Mouse (Mus musculus) right cerebral cortex, adult 18-20 months (tissue): ENCODE results near the gene Zfp710.
A peak's percentile ranks its signal among the peaks of the same experiment; 100 is the strongest.

ENCODE experiments used
- DNase-seq: peaks from one replicate; pipeline ENCODE4 v3.0.0; 2022; ENCODE audit warnings: mixed read lengths

Zfp710 gene

DNA sequence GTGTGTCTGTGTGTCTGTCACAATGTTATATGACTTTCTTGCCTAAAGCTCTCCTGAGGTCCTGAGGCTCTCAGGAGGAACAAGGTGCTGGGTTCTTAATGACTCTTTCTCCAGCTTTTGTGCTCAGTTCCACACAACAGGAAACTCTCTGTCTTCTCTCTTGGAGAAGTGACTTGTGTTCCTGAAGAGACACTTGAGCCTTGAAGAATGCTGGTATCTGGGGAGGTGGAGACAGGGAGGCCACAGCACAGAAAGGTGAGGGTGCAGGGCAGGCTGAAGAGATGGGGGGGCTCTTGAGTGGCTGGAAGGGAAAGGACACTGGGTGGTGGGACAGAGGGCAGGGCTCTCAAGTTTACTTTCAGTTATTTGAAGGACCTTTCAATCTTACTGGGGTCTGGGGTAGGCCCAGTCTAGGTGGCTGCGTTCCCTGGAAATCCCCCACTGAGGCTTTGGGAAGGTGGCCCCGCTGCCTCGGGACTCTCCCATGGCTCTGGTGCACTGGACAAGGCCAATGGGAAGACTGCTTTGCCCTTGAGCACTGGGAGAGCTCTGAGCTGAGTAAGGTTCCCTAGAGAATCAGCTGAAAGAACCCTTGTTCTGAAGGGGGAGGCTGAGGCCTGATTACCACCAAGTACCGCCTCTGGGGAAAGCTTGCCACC lies 33.9 kb downstream of the Zfp710 start:
- DNase-seq: no peak

DNA sequence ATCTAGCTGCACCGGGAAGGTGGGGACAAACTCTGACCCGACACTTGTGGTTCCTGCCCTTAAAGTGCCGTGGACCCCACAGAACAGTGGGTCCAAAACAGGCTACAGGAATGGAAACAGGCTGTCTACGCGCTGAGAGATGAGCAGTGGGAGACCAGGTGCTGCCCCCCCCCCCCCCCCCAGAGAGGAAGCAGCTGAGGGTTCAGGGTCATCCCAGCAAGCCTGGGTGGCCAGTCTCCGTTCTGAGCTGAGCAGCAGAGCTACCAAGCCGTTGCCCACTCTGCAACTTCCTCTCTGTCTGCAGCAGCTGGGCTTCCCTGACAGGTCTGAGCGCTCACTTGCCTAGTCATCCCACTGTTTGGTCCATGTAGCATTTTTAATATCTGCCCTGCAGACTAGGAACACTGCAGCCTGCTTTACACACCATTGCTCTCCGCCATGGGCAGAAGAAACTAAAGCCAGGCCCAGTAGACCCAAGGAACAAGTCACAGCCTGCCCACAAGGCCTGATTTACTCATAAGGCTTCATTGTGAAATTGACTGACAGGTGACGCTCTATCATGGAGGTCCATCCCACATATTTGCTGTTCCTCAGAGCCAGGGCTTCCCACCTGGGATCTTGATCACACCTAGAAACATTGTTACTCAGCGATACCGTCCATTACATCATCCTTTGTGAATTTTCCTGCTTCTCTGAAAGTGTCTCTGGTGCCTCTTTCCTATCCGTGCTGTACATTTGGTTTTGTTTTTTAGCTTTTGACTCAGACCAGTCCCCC lies 34.6 kb downstream of the Zfp710 start:
- DNase-seq: no peak

DNA sequence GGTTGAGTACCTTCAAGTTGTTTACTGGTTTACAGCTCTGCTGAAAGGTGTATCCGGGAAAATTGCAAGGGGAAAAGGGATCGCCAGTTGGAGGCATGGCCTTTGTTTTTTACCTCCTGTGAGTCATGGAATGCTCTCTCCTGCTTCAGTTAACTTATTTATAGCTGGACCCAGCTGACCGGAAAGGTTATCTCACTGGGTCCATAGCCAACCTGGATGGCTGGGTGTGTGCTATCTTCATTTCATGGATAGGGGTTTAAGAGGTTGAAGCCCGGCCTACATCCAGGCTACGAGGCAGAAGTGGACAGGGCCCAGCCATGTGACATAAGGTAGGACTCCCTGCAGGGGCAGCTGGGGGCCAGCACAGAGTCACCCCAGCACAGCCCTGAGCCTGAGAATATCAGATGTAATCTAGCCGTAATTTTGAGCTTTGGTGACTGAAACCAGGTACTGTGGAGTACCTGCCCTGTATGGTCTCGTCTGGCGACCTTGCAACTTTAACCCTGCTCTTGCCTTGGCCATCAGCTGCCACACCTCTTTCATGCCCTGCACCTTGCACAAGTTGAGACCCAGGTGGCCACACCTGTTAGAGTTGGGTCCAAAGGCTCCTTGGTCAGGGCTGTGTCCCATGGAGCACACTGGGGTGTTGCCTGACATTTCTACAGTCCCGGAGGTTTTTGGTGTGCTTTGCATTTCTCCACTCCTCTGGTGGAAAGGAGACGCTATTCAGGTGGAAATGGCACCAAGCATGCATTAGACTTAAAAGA lies 35.6 kb downstream of the Zfp710 start:
- DNase-seq: no peak

DNA sequence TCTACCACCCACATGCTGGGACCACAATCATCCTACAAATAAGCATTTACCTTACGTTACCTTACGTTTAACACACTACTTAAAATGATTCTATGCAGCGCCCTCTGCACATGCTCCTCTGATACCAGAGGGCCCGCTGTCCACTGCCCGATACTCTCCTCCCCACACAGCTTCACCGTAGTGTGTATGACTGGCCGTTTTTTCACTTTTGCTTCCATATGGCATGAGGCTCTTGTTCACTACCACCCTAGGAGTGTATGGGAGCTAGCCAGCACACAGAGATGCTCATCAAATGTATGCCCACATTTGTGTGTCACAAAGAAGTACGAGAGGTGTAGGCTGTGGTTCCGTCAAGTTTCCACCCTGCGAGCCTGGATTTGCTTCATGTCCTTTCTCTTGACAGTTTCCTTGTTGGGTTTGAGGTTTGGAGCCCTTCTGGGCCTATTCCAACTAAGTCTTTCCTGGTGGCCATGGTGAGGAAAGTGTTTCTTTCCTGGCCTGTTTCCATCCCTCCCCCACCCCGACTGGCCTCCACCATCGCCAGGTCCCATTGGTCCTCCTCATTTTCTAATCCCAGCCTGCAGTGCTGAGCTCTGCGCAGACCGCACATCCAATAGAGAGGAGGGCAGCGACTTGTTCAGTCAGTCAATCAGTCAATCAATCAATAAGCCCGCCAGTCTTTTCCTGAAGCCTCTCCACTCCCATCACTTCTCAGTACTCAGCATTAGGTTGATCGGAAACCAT lies 37.6 kb downstream of the Zfp710 start:
- no peak for DNase-seq

DNA sequence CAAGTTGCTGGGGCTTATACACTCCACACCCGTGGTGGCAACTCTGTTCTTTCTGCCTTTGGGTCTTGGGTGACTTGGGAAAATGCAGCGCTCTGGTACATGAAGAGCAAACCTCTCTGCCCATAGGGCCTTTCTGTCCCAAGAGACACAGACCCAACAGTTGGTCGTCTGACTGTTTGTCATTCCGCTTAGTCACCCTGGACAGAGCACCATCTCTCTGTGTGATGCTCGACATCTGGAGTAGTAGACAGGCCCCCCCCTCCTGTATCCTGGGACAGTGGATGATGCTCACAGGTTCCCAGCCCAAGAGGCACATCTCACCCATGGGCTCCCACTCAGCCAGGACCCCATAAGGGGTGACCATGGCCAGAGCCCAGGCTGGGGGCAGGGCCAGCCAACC lies 38.6 kb downstream of the Zfp710 start:
- DNase-seq: no peak

DNA sequence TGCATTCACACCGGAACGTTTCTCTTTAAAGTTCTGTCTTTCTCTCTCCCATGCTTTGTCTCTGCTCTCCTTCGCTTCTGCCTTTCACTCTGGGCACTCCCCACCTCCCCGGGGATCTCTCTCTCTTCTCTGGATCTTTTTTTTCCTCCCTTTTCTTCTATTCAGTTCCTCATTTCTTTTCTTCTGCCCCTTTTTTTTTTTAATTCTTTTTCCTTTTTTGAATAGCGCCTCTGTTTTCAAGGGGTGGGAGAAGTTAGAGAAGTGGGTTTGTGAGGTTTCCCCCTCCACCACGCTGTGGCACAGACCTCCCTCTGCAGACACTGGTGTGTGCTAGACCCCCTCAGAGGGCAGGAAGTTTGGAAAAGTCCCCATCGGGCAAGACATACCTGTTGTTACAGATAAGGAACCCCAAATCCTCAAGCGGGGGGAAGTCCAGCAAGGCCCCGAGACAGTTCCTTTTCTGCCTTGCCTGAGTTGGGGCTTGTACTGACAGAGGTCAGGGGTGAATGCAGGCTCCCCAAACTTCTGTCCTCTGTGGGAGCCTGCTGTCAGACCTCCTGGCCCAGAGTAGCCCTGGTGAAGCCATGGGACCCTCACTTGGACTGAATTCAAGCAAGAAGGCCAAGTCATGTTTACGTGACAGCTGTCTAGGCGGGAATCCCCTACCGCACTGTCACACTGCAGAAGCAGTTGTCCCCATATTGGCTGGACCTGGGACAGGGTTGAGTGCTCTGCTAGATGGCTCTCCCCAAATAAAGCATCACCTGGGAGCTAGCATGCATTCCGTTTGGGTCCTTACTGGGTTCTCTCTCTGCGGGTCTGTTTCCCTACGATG lies 39.5 kb downstream of the Zfp710 start:
- no peak for DNase-seq

DNA sequence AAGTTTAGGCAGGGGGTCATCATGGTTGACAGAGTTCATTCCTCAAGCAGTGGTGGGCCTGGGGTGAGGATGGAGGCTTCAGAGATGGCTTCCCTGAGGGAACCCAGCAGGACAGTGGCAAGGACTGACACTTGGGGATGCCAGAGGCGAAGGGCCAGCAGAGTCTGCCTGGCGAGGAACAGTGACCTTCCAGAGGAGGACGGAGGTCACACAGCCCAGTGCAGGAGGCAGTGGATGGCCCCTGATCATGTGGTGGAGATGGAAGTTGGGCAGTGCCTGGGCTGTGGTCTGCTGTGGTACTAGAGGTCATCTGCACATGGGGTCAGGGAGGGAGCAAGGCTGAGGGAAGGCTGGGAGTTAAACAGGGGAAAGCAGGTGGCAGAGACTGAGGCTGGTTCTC lies 40.6 kb downstream of the Zfp710 start:
- no peak for DNase-seq

DNA sequence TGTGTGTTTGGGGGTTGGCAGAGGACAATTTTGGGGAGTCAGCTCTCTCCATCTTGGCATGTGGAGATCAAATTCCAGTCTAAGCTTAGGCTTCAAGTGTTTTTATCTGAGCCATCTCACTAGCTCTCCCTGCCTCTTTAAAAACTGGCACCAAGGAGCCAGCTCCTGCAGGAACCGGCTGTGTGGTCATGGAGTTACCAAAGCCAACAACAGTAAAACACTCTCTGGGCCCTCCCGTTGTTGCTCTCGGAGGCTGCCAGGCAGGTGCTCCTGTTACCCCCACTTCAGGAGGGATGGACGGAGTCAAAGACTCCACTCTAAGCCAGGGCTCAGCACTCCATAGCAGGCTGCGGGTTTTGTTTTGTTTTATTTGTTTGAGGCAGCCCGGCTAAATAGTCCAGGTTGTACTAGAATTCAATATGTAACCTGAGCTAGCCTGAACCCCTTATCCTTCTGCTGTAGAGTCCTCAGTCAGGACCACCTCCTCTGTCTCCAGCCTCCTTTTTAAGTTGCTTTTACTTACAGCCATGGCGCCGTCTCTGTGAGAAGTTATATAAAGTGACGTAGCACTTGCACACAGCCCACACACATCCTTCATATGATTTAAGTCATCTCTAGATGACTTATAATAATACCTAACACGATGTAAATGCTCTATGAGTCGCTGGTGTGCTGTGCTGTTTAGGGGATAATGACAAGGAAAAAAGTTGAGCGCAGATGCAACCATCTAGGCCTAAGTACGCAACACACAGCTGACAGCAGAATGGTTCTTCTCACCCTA lies 42.3 kb downstream of the Zfp710 start:
- DNase-seq: no peak

DNA sequence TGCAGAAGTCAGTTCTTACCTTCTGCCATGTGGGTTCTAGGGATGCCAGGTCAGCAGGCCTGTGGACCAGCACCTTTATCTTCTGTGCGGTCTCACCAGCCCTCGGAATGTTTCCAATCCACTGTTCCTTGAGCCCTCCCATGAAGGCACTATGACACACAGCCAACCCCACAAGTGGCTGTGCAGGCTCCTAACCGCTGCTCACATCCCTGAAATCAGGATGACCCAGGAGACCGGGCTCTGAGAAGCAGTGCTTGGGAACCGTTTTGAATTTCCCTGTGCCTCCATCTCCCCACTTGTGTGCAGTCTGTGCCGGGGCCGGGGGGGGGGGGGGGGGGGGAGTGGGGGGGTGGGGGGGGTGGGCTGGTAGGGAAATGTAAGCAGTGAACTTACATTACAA lies 43.7 kb downstream of the Zfp710 start:
- DNase-seq: no peak

DNA sequence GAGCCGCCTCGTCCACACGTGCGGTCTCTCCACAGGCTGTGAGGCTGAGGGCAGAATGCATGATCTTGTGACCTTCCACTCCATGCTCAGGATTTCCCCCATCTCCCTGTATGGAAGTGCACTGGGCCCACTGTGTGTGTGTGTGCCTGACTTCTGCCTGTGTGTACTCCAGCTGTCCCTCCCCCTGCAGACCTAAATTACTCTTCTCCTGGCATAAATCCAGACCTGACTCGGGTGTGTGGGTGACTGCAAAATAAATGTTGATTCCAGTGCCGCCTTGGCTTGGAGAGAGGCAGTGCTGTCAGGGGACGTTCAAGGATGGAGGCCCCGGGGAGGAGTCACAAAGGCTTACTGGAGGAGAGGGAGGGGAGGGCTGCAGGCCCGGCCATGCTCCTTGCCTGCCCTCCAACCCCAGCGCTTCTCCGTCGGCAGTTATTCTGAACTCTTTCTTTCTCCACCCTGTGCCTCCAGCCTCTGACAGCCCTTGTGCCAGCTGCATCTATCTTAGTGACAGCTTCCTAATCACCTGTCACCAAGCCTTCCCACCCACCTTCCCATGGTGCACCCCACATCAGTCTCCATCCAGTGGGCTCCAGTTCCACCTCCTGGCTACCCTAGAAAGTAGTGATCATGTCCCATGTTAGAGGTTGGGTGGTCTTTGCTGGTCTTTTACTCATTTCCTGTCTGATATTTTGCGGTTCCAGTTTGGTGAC lies 45.2 kb downstream of the Zfp710 start:
- peak; percentile 80 for DNase-seq

DNA sequence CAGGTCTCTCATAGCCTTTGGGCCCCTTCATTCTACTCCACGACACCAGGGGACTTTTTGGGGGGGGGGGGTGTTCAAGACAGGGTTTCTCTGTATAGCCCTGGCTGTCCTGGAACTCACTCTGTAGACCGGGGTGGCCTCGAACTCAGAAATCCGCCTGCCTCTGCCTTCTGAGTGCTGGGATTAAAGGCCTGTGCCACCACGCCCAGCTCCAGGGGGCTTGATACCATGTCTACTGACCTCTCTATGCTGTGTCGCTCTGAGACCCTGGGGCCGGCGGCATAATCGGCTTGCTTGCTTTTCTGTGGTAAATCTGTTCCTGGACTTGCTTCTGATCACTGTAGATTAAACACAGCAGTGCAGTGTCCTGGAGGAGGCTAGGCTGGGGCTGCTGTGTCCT lies 46.6 kb downstream of the Zfp710 start:
- DNase-seq: no peak

DNA sequence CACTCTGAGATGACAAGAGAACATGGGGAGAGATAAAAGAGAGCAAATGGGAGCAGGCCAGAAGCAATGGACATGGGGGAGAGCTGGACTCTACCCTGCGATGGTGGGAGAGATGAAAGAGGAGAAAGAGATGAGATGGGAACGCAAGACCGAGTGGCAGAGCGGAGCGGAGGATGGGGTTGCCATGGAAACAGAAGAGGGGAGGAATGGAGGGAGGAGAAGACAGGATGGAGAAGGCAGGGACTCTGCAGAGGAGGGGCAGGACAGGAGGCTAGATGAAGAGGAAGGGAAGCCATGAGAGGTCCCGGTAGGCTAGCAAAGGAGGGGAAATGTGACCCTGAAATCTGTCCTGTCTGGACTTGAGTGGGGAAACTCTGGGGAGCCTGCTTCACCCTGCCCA lies 47.7 kb downstream of the Zfp710 start:
- DNase-seq: peak; percentile 84

DNA sequence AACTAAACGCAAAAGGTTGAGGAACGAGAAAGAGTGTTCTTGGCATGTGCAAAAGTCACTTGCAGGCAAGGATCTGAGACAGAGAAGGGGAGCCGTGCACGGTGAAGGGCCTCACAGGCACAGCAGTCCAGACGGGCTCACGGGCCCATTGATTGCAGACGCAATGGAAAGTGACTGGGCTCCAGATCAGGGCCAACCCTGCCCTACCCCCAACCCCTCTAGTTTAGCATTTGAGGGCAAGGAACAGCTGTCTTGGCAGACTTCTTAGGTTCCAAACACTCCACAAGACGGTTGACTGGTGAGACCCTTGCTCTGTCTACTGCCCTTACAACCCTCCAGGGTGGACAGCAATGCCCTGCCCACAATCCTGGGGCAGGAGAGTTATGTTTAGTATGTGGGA lies 48.9 kb downstream of the Zfp710 start:
- DNase-seq: no peak

DNA sequence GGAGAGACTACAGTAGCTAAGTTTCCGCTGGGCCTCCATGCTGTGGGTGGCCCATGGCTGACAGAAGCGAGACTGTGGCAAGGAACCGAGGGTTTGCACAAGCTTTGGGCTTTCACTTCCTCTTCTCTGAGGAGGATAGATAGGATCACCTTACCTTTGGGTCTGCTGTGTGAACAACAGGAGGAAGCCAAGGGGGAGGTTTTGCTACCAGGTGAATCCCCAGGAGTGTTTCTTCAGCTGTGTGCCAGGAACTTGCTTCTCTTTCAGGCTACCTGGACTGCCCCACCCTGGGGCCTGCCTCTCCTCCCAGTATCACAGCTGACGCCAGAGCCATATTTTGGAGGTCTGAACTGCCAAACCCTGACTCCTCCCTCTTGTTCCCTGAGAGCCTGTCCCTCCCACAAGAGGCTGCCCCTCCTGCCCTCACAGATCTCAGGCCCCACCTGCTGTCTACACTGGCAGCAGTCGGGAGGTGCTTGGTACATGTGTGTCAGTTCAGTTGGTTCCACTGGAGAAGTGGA lies 50.4 kb downstream of the Zfp710 start:
- DNase-seq: no peak

DNA sequence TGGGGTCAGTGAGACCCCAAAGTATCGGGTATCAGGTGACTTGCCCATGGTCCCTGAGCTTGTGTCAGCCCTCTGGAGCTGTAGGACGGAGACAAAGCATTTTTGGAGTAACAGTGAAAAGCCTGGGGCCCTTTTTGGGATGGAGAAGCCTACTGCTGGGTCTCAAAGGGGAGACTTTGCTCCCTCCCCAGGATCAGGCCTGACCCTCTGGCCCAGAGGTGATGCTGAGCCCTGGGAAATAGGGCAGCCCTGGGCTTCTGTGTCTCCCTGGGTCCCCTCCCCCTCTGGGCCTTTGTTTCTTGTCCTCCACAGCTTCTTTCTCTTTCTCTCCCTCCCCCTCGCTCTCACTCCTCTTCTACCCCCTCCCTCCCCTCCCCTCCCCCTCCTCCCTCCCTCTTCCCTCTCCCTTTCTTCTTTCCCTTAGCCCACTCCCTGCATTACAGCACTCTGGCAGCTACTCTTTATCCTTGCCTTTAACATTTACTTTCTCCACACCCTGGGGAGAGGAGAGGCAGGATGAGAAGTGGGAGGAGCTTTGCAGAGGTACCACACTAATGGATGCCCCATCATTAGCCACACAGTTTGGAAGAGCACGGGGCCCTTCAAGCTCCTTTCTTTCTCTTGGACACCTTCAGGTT lies 51.5 kb downstream of the Zfp710 start:
- DNase-seq: no peak

DNA sequence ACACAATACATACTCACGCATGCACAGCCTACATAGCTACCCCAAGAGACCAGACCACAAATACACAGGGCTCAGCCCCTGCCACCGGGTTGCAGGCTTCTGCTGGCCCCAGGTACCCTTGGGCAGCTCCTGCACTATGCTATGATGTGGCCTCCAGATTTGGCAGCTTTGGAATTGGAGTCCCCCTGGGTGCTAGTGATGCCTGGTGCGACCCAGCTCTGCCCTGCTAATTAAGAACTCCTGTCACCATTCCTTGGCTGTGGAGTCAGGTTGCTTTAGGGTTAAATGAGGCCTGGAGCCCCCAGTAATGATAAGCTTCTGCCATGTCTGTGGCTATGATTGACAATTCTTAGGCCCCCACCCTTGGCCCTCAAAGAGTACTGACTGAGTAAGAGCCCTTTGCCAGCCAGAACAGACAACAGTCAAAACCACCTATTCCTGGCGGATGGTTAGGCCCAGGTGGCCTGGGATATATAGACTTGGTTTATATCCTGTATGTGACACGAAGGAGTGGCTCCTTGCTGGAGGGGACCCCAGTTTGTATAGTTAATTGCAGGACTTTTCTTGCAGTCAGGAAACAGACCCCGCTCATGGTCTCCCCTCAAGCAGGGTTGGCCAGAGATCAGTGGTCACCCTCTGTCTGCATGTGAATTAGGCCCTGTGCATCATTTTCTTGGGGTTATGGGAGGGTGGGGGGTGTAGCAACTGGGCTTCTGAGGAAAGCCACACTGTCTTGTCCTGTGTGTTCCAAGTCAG lies 52.5 kb downstream of the Zfp710 start:
- no peak for DNase-seq

DNA sequence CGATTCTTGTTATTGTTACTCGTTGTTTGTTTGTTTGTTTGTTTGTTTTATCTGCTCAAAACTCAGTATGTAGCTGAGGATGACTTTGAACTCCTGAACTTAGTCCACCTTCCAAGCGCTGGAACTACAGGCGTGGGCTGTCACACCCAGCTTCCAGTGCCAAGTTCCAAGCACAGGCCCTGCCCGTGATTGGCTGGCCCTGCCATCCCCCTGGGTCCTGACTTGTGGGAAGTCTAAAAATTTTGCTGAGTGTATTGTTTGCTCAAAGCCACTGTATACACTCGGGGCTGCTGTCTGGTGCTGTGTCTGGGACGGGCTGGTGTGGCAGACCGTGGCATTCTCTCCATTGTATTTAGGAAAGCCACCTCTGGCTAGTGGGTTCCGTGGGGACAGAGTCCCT lies 53.2 kb downstream of the Zfp710 start:
- no peak for DNase-seq

DNA sequence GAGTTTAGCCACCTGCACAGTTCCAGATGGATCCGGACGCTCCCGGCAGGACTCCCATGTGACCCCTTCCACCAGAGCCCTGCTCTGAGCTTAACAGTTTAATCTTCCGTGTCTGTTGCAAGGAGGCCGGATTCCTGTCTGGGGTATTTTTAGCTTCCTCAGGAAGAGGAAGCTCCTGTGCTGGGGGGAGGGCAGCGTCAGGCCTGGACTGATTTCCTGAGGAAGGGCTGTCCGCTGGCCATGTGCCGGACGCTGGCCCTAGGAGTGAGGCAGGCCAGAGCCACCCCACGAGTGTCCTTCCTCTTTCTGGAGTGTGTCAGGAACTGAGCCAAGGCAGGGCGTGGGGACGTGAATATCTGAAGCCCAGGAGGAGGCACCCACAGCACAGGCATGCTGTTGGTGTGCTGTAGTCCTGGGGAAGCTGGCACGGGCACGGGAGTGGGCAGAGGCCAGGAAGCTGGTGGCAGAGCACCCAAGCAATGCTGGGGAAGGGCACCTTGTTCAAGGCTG lies 54.2 kb downstream of the Zfp710 start:
- DNase-seq: peak; percentile 54
